Mouse (Mus musculus): ENCODE results near the gene Aunip. TPM values are rescaled to one million over a fixed set of nuclear protein-coding genes. Genes with fewer than 3 reads are reported as not detected.

The Aunip gene
- polyA plus RNA-seq, 1 experiment from 2014 or later, result 3.8 TPM

DNA sequence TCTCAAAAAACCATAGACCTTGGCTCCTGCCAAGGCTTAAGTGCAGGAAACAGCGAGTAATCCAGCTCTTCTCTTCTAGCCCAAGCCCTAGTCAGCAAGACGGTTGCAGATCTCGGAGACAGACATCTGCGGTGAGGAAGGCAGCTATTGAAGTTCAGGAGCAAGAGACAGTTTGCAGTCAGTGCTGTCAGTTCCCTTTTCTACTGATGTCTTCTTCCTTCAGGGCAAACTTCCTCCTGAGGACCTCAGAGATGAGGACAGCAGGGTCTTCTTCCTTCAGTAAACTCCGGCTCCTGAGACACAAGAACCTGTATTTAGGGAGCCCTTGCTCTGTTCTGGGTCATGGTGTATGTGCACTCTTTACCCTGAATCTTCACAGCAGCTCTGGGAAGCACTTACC is 15.4 kb downstream of the Aunip start:
- no peaks in the 10 kb centered on the region for H3K9me3 ChIP-seq (ENCODE audit: control insufficient read depth)
- no peak overlapping the region for H3K4me2 ChIP-seq (replicated peaks; ENCODE audit: low read depth)
- H3K9ac ChIP-seq (ENCODE audit: low read depth, low read length), result no peak overlapping the region
- no peak overlapping the region for H3K27ac ChIP-seq (ENCODE audit: low read depth, low read length)
- H3K36me3 ChIP-seq (ENCODE audit: control insufficient read depth, insufficient read depth), result peaks cover 68% of the 10 kb centered on the region
- H3K4me3 ChIP-seq (ENCODE audit: low read depth, low read length), result no peak overlapping the region
- no peak for ATAC-seq
- H3K4me1 ChIP-seq (replicated peaks; ENCODE audit: control insufficient read depth, insufficient read depth, low read length), result no peaks in the 10 kb centered on the region
- no peak for TF ChIP-seq CTCF (IDR thresholded peaks at IDR 0.05; ENCODE audit: low read depth)
- no peaks in the 10 kb centered on the region for H3K27me3 ChIP-seq (replicated peaks; ENCODE audit: control insufficient read depth, insufficient read depth, low read length)
- 62% methylated on average over 5 of the region's 5 CpGs for WGBS

DNA sequence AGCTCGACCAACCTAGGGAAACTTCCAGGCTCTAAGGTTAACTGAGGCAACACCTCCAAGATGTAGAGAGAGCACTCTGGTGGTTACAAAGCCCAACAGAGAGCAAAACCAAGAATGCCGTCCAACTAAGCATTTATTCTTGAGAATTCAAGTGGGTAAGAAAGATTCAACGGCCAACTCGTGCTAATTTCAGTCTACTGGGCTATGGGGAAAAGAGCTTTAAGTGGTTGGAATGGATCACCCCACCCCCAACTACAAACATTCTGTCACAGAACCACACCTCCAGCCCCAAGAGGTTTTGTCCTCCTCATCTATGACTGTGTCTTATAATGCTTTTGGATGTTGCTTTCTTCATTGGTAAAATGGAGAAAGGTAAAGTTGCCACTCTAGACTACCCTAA is 22.1 kb downstream of the Aunip start:
- Histone ChIP-seq H3K9me3 (ENCODE audit: control insufficient read depth) (no peaks in the 10 kb centered on the region), H3K36me3 (ENCODE audit: control insufficient read depth, insufficient read depth) (peaks cover 34% of the 10 kb centered on the region), H3K4me3 (ENCODE audit: low read depth, low read length) (no peak overlapping the region), H3K27me3 (replicated peaks; ENCODE audit: control insufficient read depth, insufficient read depth, low read length) (no peaks in the 10 kb centered on the region), H3K4me2 (replicated peaks; ENCODE audit: low read depth) (no peak overlapping the region), H3K27ac (ENCODE audit: low read depth, low read length) (no peak overlapping the region), H3K9ac (ENCODE audit: low read depth, low read length) (no peak overlapping the region), H3K4me1 (replicated peaks; ENCODE audit: control insufficient read depth, insufficient read depth, low read length) (no peaks in the 10 kb centered on the region)
- TF ChIP-seq CTCF (IDR thresholded peaks at IDR 0.05; ENCODE audit: low read depth), result no peak
- ATAC-seq, result no peak
- WGBS, result 65% methylated on average over 4 of the region's 4 CpGs

DNA sequence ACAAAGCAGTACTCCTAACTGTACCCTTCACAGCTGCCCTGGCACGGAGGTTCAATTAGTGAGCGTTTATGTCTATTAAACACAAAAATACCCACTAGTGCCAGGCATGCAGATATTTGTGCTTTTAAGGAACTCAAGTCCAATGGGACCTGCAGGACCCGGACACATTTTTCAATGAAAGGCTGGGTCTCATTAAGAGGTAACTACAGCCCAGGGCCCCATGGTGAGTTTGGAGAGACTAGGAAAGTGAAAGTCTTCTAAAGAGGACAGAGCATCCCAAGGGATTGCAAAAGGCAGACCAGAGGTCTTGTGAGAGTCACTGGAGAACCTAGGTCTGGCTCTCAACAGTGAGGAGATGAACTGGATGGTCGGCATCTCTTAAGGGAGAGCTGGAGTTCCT is 22.6 kb downstream of the Aunip start:
- H3K27me3 ChIP-seq (replicated peaks; ENCODE audit: control insufficient read depth, insufficient read depth, low read length), result no peaks in the 10 kb centered on the region
- 85% methylated on average over 4 of the region's 4 CpGs for WGBS
- ATAC-seq, result no peak
- H3K27ac ChIP-seq (ENCODE audit: low read depth, low read length), result no peak overlapping the region
- TF ChIP-seq CTCF (IDR thresholded peaks at IDR 0.05; ENCODE audit: low read depth), result no peak
- H3K4me1 ChIP-seq (replicated peaks; ENCODE audit: control insufficient read depth, insufficient read depth, low read length), result no peaks in the 10 kb centered on the region
- no peak overlapping the region; the same call in 1 of the 2 replicates for H3K4me3 ChIP-seq (ENCODE audit: low read depth, low read length)
- H3K9me3 ChIP-seq (ENCODE audit: control insufficient read depth), result no peaks in the 10 kb centered on the region
- no peak overlapping the region for H3K9ac ChIP-seq (ENCODE audit: low read depth, low read length)
- peak overlapping the region; percentile 96 for H3K4me2 ChIP-seq (replicated peaks; ENCODE audit: low read depth)
- H3K36me3 ChIP-seq (ENCODE audit: control insufficient read depth, insufficient read depth), result peaks cover 30% of the 10 kb centered on the region

DNA sequence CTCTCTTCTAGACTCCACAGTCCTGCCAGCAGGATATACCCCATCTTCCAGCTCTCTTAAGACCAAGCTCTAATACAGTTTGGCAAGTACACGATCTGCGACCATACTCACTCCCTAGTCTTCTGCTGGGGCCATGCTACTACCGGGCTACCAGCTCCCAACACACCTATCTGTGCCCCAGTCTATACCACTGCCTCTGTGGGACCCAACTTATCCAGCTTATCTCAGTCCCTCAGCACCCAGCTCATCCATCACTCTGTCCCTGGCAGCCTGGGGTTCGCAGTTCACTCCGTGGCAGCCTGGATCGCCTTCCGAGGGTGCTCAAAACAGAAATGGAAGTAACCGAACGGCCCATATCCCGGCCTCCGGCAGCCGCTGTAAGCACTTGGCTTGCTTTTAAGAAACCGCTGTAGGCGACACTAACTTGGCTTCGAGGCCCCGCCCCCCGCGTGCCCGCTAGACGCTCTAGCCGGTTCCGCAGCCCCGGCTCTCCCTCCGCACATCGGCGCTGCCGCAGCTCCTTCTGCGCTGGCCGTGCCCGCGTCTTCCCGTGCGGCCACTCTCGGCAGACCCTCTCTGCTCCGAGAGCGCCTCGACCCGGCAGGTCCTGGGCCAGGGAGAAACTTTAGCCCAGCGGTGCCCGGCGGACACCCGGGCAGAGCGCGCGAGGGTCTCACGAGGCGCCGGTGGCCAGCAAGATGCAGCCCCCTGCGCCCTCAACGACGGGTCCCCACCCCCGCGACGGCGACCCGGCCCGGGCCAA is 23.5 kb downstream of the Aunip start:
- Histone ChIP-seq H3K27ac (ENCODE audit: low read depth, low read length) (peak overlapping the region; percentile 94), H3K4me1 (replicated peaks; ENCODE audit: control insufficient read depth, insufficient read depth, low read length) (no peaks in the 10 kb centered on the region), H3K27me3 (replicated peaks; ENCODE audit: control insufficient read depth, insufficient read depth, low read length) (no peaks in the 10 kb centered on the region), H3K4me2 (replicated peaks; ENCODE audit: low read depth) (peak overlapping the region; percentile 96), H3K36me3 (ENCODE audit: control insufficient read depth, insufficient read depth) (peaks cover 27% of the 10 kb centered on the region), H3K4me3 (ENCODE audit: low read depth, low read length) (peak overlapping the region; percentile 82), H3K9ac (ENCODE audit: low read depth, low read length) (peak overlapping the region; percentile 94), H3K9me3 (ENCODE audit: control insufficient read depth) (no peaks in the 10 kb centered on the region)
- ATAC-seq, result peak; percentile 9; the same call in 1 of the 2 replicates
- 0 out of 2 replicates have a peak, but pooled peaks have one; percentile 12 for TF ChIP-seq CTCF (IDR thresholded peaks at IDR 0.05; ENCODE audit: low read depth)
- under 1% methylated on average over 54 of the region's 57 CpGs for WGBS

DNA sequence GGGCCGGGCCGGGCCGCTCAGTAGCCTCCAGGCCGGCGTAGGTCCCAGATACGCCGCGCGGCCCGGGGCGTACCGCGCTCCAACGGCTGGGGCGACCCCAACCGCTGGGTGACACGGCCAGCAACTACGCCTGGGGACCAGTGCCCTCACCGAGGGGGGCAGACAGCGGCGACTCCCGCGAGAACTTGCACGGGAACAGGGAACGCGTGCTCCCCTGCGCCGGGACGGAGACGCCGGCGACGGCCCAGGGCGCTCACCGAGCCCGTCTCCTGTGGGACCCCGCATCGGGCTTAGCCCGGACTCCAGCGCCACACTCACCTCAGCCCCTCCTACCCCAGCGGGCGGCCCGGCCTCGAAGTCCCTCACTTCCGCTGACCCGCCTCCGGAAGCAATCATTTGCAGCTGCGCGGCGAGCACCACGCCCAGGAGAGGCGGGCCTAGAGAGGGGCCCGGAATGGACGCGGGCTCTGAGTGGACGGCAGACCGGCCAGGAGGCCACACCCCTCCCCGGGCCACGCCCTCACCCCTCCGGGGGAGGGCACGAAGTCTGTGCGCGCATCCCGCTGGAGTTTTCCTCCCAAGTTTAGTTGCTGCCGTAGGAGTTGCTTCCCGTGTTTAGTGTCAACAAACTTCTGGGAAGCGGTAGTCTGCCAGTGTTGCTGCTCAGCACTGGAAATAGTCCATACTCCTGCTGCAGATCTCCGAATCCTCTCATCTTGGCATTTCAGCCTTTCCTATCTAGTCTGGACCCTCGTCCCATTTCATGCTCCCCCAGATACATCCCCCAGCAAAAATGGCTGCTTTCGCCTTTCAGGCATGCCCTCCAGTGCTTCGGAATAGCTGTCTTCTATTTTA is 24.4 kb downstream of the Aunip start, which contains the start of gene Mtfr1l:
Mtfr1l (minus strand) TSS at position 456 of the 855 bp plus-strand sequence.
- Histone ChIP-seq H3K4me3 (ENCODE audit: low read depth, low read length) (peak within 1 kb of the TSS; percentile 82), H3K27me3 (replicated peaks; ENCODE audit: control insufficient read depth, insufficient read depth, low read length) (no peaks in the 10 kb centered on the region), H3K9me3 (ENCODE audit: control insufficient read depth) (no peaks in the 10 kb centered on the region), H3K27ac (ENCODE audit: low read depth, low read length) (peak within 1 kb of the TSS; percentile 94), H3K9ac (ENCODE audit: low read depth, low read length) (peak within 1 kb of the TSS; percentile 94), H3K4me2 (replicated peaks; ENCODE audit: low read depth) (peak within 1 kb of the TSS; percentile 96), H3K36me3 (ENCODE audit: control insufficient read depth, insufficient read depth) (peaks cover 21% of the 10 kb centered on the region), H3K4me1 (replicated peaks; ENCODE audit: control insufficient read depth, insufficient read depth, low read length) (no peaks in the 10 kb centered on the region)
- peak; percentile 97 for ATAC-seq
- no peak for TF ChIP-seq CTCF (IDR thresholded peaks at IDR 0.05; ENCODE audit: low read depth)
- WGBS, result under 1% methylated on average over 62 of the region's 71 CpGs

DNA sequence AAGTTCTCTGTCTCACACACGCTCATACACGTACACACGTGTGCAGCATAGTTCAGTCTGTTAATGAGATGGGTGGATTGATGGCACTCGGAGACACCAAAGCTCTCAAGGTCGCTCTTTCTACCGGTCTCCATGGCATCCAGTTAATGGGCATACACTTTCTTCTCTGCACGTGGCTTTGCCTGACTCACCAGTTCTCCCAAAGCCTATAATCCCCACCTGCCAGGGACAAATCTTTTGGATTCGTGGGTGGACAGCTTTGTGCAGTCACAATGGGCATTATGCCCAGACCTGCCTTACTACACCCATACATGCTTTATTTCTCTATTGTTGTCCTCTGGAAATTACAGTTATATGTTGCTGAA is 25.0 kb downstream of the Aunip start:
- no peak overlapping the region for H3K9ac ChIP-seq (ENCODE audit: low read depth, low read length)
- no peak for TF ChIP-seq CTCF (IDR thresholded peaks at IDR 0.05; ENCODE audit: low read depth)
- H3K9me3 ChIP-seq (ENCODE audit: control insufficient read depth), result no peaks in the 10 kb centered on the region
- no peaks in the 10 kb centered on the region for H3K27me3 ChIP-seq (replicated peaks; ENCODE audit: control insufficient read depth, insufficient read depth, low read length)
- H3K36me3 ChIP-seq (ENCODE audit: control insufficient read depth, insufficient read depth), result peaks cover 15% of the 10 kb centered on the region
- WGBS, result 3% methylated on average over 8 of the region's 8 CpGs
- no peak overlapping the region for H3K27ac ChIP-seq (ENCODE audit: low read depth, low read length)
- no peaks in the 10 kb centered on the region for H3K4me1 ChIP-seq (replicated peaks; ENCODE audit: control insufficient read depth, insufficient read depth, low read length)
- H3K4me3 ChIP-seq (ENCODE audit: low read depth, low read length), result peak overlapping the region; percentile 82
- ATAC-seq, result no peak
- peak overlapping the region; percentile 96 for H3K4me2 ChIP-seq (replicated peaks; ENCODE audit: low read depth)
